Comparison of ENCODE assay signal across 9 mouse cellular contexts in the genomic region with DNA sequence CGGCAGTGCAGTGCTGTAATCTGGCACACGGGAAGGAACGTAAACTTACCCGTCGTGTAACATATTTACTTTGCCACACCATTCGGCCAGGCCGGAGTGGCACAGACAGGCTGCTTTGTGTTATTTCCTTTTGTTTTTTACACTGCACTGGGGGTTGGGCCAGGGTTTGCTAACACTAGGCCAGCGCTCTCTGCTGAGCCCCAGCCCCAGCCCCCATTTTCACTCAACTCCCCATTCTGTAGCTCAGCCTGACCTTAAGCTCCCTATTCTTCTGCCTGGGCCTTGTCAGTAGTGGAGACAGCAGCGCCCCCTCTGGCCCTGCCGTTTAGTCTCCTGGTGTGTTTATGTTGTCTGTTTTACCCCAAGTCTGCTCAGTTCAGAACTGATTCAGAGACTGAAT.
DNase-seq lines count a peak whose midpoint lies in the region; ATAC-seq and TF ChIP-seq lines count a peak whose summit lies in the region.
"Had no signal": no experiment of that assay in that cellular context is flagged by ENCODE, and none has a peak within 500 bp of the region (broad histone marks: within the 10 kb centered on the region; RNA-seq: fewer than 3 reads in every experiment).

No protein-coding gene starts in this region.

- H3K27ac ChIP-seq in layer of hippocampus, adult 2 months: peak overlapping the region; percentile 43; the same call in 1 of the 2 replicates
- H3K27ac ChIP-seq in cortical plate, adult 2 months (ENCODE audit: insufficient read depth, low read length): no peak overlapping the region
- peak overlapping the region; percentile 35; the same call in 1 of the 2 replicates for H3K27ac ChIP-seq in hindbrain, embryonic 15.5 days (replicated peaks)
- peak overlapping the region; percentile 69 for H3K27ac ChIP-seq in midbrain, embryonic 12.5 days (replicated peaks)

- no peak overlapping the region for H3K4me3 ChIP-seq in layer of hippocampus, adult 2 months
- H3K4me3 ChIP-seq in cortical plate, adult 2 months (ENCODE audit: insufficient read depth, low read length): no peak overlapping the region
- no peak overlapping the region for H3K4me3 ChIP-seq in hindbrain, embryonic 15.5 days
- H3K4me3 ChIP-seq in midbrain, embryonic 12.5 days: no peak overlapping the region

- peaks cover 10% of the 10 kb centered on the region; the same call in 1 of the 2 replicates for H3K4me1 ChIP-seq in cortical plate, adult 2 months (ENCODE audit: control insufficient read depth, insufficient read depth, low read length)
- H3K4me1 ChIP-seq in hindbrain, embryonic 15.5 days (replicated peaks): peaks cover 45% of the 10 kb centered on the region
- peaks cover 26% of the 10 kb centered on the region for H3K4me1 ChIP-seq in midbrain, embryonic 12.5 days

- 26% methylated on average over 10 of the region's 10 CpGs for WGBS in hindbrain, embryonic 15.5 days
- WGBS in midbrain, embryonic 12.5 days: 29% methylated on average over 10 of the region's 10 CpGs

- H3K36me3 ChIP-seq in hindbrain, embryonic 15.5 days: no peaks in the 10 kb centered on the region
- peaks cover 15% of the 10 kb centered on the region for H3K36me3 ChIP-seq in midbrain, embryonic 12.5 days

- no peak for DNase-seq in layer of hippocampus, adult 2 months (ENCODE audit: low spot score in 2 of 2)
- DNase-seq in layer of hippocampus, adult 8-10 months (ENCODE audit: low spot score in 2 of 2): no peak
- DNase-seq in yolk sac, embryonic 10.5 days (ENCODE audit: low spot score): no peak
- DNase-seq in cerebellum, adult 11-12 months: no peak
- no peak for DNase-seq in frontal cortex, postnatal 36 days (ENCODE audit: low spot score in 2 of 2)

- peak; percentile 72 for TF ChIP-seq CTCF in layer of hippocampus, adult 2 months (conservative IDR thresholded peaks at IDR 0.05)
- TF ChIP-seq CTCF in cortical plate, adult 2 months (IDR thresholded peaks at IDR 0.05; ENCODE audit: extremely low read depth, insufficient read depth, low read length): peak; percentile 33; the same call in 1 of the 2 replicates

- no peak overlapping the region for H3K4me2 ChIP-seq in hindbrain, embryonic 15.5 days
- no peak overlapping the region for H3K4me2 ChIP-seq in midbrain, embryonic 12.5 days (replicated peaks)

- H3K9me3 ChIP-seq in hindbrain, embryonic 15.5 days: no peaks in the 10 kb centered on the region
- H3K9me3 ChIP-seq in midbrain, embryonic 12.5 days: no peaks in the 10 kb centered on the region
- H3K9me3 ChIP-seq: megakaryocyte, embryonic 14.5 days had no signal

- H3K27me3 ChIP-seq in hindbrain, embryonic 15.5 days: no peaks in the 10 kb centered on the region
- no peaks in the 10 kb centered on the region for H3K27me3 ChIP-seq in midbrain, embryonic 12.5 days
- H3K27me3 ChIP-seq: megakaryocyte, embryonic 14.5 days had no signal

- no peak overlapping the region for H3K9ac ChIP-seq in hindbrain, embryonic 15.5 days
- H3K9ac ChIP-seq in midbrain, embryonic 12.5 days (replicated peaks): no peak overlapping the region; the same call in 1 of the 2 replicates

- TF ChIP-seq POLR2A in cortical plate, adult 2 months (IDR thresholded peaks at IDR 0.05; ENCODE audit: extremely low read depth, insufficient read depth, low read length): no peak

- ATAC-seq in hindbrain, embryonic 15.5 days (ENCODE audit: low FRiP score, low read depth): no peak
- ATAC-seq in midbrain, embryonic 12.5 days (ENCODE audit: low FRiP score, low read depth): peak; percentile 81
